Mouse (Mus musculus) liver, embryonic 11.5 days (tissue): ENCODE measurements around the gene Syngr2. TPM values are rescaled to one million over a fixed set of nuclear protein-coding genes. Genes with fewer than 3 reads are reported as not detected.

ENCODE experiments used
- ATAC-seq: fragments of 200-750 bp; cut with Nextera tagmentation; replicated peaks from 2 replicates; pipeline ENCODE4 v1.8.0; 2017; ENCODE audit warnings: moderate number of reproducible peaks, mild to moderate bottlenecking, moderate TSS enrichment, moderate library complexity; ENCODE audit not compliant: low FRiP score
- DNase-seq: peaks from one replicate; pipeline ENCODE4 v3.0.0-alpha.2; 2017; ENCODE audit warnings: low spot score
- H3K27ac ChIP-seq: fragments of 300-500 bp; sonication (generic); 2 replicates; pipeline ENCODE4 v1.5.1; 2014; ENCODE audit warnings: mild to moderate bottlenecking, low read depth, low read length, control low read depth
- H3K27me3 ChIP-seq: fragments of 300-500 bp; sonication (generic); replicated peaks from 2 replicates; pipeline ENCODE4 v1.6.1; 2014; ENCODE audit warnings: low read length, mixed read lengths; ENCODE audit not compliant: control insufficient read depth, insufficient read depth
- H3K36me3 ChIP-seq: fragments of 300-500 bp; sonication (generic); 2 replicates; pipeline ENCODE4 v1.6.1; 2014; ENCODE audit warnings: mild to moderate bottlenecking, low read length, moderate library complexity, mixed read lengths; ENCODE audit not compliant: control insufficient read depth, insufficient read depth
- H3K4me1 ChIP-seq: fragments of 300-500 bp; sonication (generic); replicated peaks from 2 replicates; pipeline ENCODE4 v1.6.1; 2014; ENCODE audit warnings: low read length, mixed read lengths; ENCODE audit not compliant: control insufficient read depth, insufficient read depth
- H3K4me2 ChIP-seq: fragments of 300-500 bp; sonication (generic); 2 replicates; pipeline ENCODE4 v1.6.1; 2014; ENCODE audit warnings: mild to moderate bottlenecking, control low read depth, moderate library complexity
- H3K4me3 ChIP-seq: fragments of 300-500 bp; sonication (generic); 2 replicates; pipeline ENCODE4 v1.5.1; 2014; ENCODE audit warnings: low read depth, low read length, control low read depth
- H3K9ac ChIP-seq: fragments of 300-500 bp; sonication (generic); 2 replicates; pipeline ENCODE4 v1.6.1; 2014; ENCODE audit warnings: low read depth, low read length, control low read depth
- H3K9me3 ChIP-seq: fragments of 300-500 bp; sonication (generic); 2 replicates; pipeline ENCODE4 v1.6.1; 2016; ENCODE audit warnings: low read length, inconsistent platforms, mixed read lengths; ENCODE audit not compliant: control insufficient read depth
- WGBS: fragments of 180-500 bp; shearing (Covaris S2); extraction: QIAGEN DNeasy Blood & Tissue Kit; methylation state at CpG from one replicate; pipeline ENCODE4 v1.1.7; 2014; 5-methylcytosine and 5-hydroxymethylcytosine counted together
- polyA plus RNA-seq: library from polyadenylated mRNA; unstranded; fragments of >200 nt; fragmentation: Nextera tagmentation; extraction: Ambion mirVana; gene quantifications from 2 replicates; pipeline ENCODE4 v1.2.1, GENCODE M21; 2014

Gene Syngr2
- polyA plus RNA-seq, 1 experiment from 2014 or later, result 92.1 TPM

DNA sequence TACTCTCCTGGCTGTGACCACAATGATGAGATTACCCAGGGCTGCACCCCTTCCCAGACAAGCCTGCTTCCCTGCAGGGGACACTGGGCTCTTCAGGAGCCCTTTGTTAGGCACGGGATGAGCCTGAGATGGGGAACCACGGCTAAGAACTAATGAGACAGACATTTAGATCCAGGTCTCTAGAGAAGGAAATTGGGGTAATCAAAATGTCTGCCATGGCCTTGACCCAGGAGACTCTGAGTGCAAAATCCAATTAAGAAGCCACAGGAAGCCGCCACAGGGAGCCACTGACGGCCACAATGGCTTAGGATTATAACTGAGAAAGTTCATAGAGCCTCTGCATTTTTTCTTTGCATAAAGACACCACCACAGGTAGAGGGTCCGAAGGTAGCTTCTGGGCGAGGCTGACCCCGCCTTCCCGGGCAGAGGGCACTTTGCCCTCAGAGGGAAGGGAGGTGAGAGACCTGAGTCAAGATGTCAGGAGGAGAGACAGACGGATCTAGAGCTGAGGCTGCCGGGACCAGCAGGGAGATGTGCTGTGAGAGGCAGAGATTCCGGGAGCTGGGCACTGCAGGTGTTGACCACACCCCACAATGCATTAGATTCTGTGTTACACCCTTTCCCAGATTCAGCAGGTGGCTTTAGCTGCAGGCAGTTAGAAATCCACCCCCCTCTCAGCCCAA is 53.8 kb downstream of the Syngr2 start:
- no peak overlapping the region for H3K4me3 ChIP-seq
- peaks cover 8% of the 10 kb centered on the region for H3K4me1 ChIP-seq
- H3K27me3 ChIP-seq, result peaks cover 56% of the 10 kb centered on the region
- ATAC-seq (no peak), DNase-seq (no peak)
- no peaks in the 10 kb centered on the region for H3K9me3 ChIP-seq
- no peak overlapping the region for H3K27ac ChIP-seq
- no peak overlapping the region for H3K4me2 ChIP-seq
- H3K36me3 ChIP-seq, result no peaks in the 10 kb centered on the region
- 0 out of 2 replicates have a peak overlapping the region, but pooled peaks have one; percentile 14 for H3K9ac ChIP-seq
- WGBS, result 33% methylated on average over 11 of the region's 11 CpGs

Other genes with a start within 250 kb of the Syngr2 start
- gene Tnrc6c, start 155.4 kb upstream of the Syngr2 start, polyA plus RNA-seq, result 8.0 TPM in 2 replicates
- 18.6 and 18.8 TPM in 2 replicates for gene Tmc8, start 27.6 kb upstream of the Syngr2 start, polyA plus RNA-seq
- gene Tmc6, start 27.5 kb upstream of the Syngr2 start, polyA plus RNA-seq, result 61.2 and 62.1 TPM in 2 replicates
- 49.3 and 54.3 TPM in 2 replicates for gene 6030468B19Rik, start 12.0 kb upstream of the Syngr2 start, polyA plus RNA-seq
- 0.21 and 0.80 TPM in 2 replicates for gene Gm20708, start within 50 bp of the Syngr2 start, polyA plus RNA-seq
- gene Afmid, start 16.3 kb downstream of the Syngr2 start, polyA plus RNA-seq, result 8.4 and 11.1 TPM in 2 replicates
- 185 and 192 TPM in 2 replicates for gene Tk1, start 16.4 kb downstream of the Syngr2 start, polyA plus RNA-seq
- gene Birc5, start 39.6 kb downstream of the Syngr2 start, polyA plus RNA-seq, result 430 and 440 TPM in 2 replicates
- gene Tmem235, start 51.1 kb downstream of the Syngr2 start, polyA plus RNA-seq, result not detected in 2 replicates
- gene Tha1, start 63.8 kb downstream of the Syngr2 start, polyA plus RNA-seq, result 1.5 and 1.7 TPM in 2 replicates
- 3.7 and 4.6 TPM in 2 replicates for gene Socs3, start 160.4 kb downstream of the Syngr2 start, polyA plus RNA-seq
- 31.5 and 31.9 TPM in 2 replicates for gene Pgs1, start 176.6 kb downstream of the Syngr2 start, polyA plus RNA-seq